Mouse (Mus musculus) T-helper 1 cell (primary cell): ENCODE data around the gene Tmem104.

Experiments
- in situ Hi-C: fragments of 300-600 bp; cut with MboI, MseI; formaldehyde crosslinking; loops from one replicate; pipeline ENCODE4 v1.15.1; 2025; ENCODE audit warnings: high pct_unique_total_duplicates

Tmem104 gene

GRCm38 (mm10) chr11:115187224-115187639 lies at the start of gene Tmem104:
Tmem104 (plus strand) TSS chr11:115187487.
- in situ Hi-C loops, result no loop called here

- in situ Hi-C loops, result no loop called here
Observed at GRCm38 (mm10) chr11:115138597-115139262, 48.6 kb upstream of the Tmem104 start.

GRCm38 (mm10) chr11:115141970-115142369 lies 45.3 kb upstream of the Tmem104 start:
- in situ Hi-C loops, result no loop called here

GRCm38 (mm10) chr11:115147813-115148212 lies 39.5 kb upstream of the Tmem104 start:
- in situ Hi-C loops, result no loop called here

- in situ Hi-C loops, result no loop called here
Observed at GRCm38 (mm10) chr11:115150741-115151254, 36.5 kb upstream of the Tmem104 start.

- in situ Hi-C loops, result no loop called here
Observed at GRCm38 (mm10) chr11:115151755-115152429, 35.4 kb upstream of the Tmem104 start.

GRCm38 (mm10) chr11:115153088-115153487 lies 34.2 kb upstream of the Tmem104 start:
- in situ Hi-C loops, result no loop called here

- in situ Hi-C loops, result no loop called here
Observed at GRCm38 (mm10) chr11:115153699-115154292, 33.5 kb upstream of the Tmem104 start.

- in situ Hi-C loops, result loop anchor here (5.0 kb wide), 1 partner anchor 63 kb away; the partner anchor contains the start of gene Rab37
Observed at GRCm38 (mm10) chr11:115155053-115155634, 32.1 kb upstream of the Tmem104 start.

- in situ Hi-C loops, result loop anchor here (5.0 kb wide), 1 partner anchor 66 kb away; the partner anchor contains the start of gene Rab37
Observed at GRCm38 (mm10) chr11:115157933-115158719, 29.2 kb upstream of the Tmem104 start.

- in situ Hi-C loops, result loop anchor here (5.0 kb wide), 1 partner anchor 117 kb away; the partner anchor contains the start of gene Fdxr
Observed at GRCm38 (mm10) chr11:115160016-115160797, 27.1 kb upstream of the Tmem104 start.

- in situ Hi-C loops, result loop anchor here (5.0 kb wide), 1 partner anchor 116 kb away; the partner anchor contains the start of gene Fdxr
Observed at GRCm38 (mm10) chr11:115160883-115161577, 26.3 kb upstream of the Tmem104 start.

GRCm38 (mm10) chr11:115161578-115162204 lies 25.6 kb upstream of the Tmem104 start:
- in situ Hi-C loops, result loop anchor here (5.0 kb wide), 1 partner anchor 116 kb away; the partner anchor contains the start of gene Fdxr

GRCm38 (mm10) chr11:115162205-115162601 lies 25.1 kb upstream of the Tmem104 start:
- in situ Hi-C loops, result loop anchor here (5.0 kb wide), 1 partner anchor 115 kb away; the partner anchor contains the start of gene Fdxr

GRCm38 (mm10) chr11:115162832-115163480 lies 24.3 kb upstream of the Tmem104 start, which contains the start of gene Slc9a3r1:
Slc9a3r1 (plus strand) TSS chr11:115163341.
- in situ Hi-C loops, result loop anchor here (5.0 kb wide), 1 partner anchor 114 kb away; the partner anchor contains the start of gene Fdxr

- in situ Hi-C loops, result loop anchor here (5.0 kb wide), 1 partner anchor 114 kb away; the partner anchor contains the start of gene Fdxr
Observed at GRCm38 (mm10) chr11:115163568-115164150, 23.6 kb upstream of the Tmem104 start.

- in situ Hi-C loops, result loop anchor here (5.0 kb wide), 1 partner anchor 113 kb away; the partner anchor contains the start of gene Fdxr
Observed at GRCm38 (mm10) chr11:115164341-115164975, 22.8 kb upstream of the Tmem104 start.
